Mouse (Mus musculus) 416B (cell line): ENCODE results near the gene Gsk3a.
"Not testable (repeated sequence)": the region's sequence is repeated elsewhere in the genome, so short reads cannot be mapped to it uniquely, and the experiment has no call there.

Experiments
- DNase-seq: peaks from one replicate; pipeline ENCODE4 v3.0.0; 2011; ENCODE audit warnings: low read depth

Gene Gsk3a

GRCm38 (mm10) chr7:25272445-25273258 is 35.0 kb upstream of the Gsk3a start:
- DNase-seq, result no peak

- DNase-seq, result no peak
Measured at GRCm38 (mm10) chr7:25271651-25272444, 34.2 kb upstream of the Gsk3a start.

GRCm38 (mm10) chr7:25270652-25271633 is 33.3 kb upstream of the Gsk3a start:
- no peak for DNase-seq

- DNase-seq, result peak; percentile 73
Measured at GRCm38 (mm10) chr7:25269545-25270271, 32.1 kb upstream of the Gsk3a start.

- DNase-seq, result peak; percentile 32
Measured at GRCm38 (mm10) chr7:25269029-25269428, 31.4 kb upstream of the Gsk3a start.

- no peak for DNase-seq
Measured at GRCm38 (mm10) chr7:25268588-25268987, 30.9 kb upstream of the Gsk3a start.

- peak; percentile 100 for DNase-seq
Measured at GRCm38 (mm10) chr7:25267751-25268463, 30.3 kb upstream of the Gsk3a start.

- peak; percentile 100 for DNase-seq
Measured at GRCm38 (mm10) chr7:25267301-25267750, 29.7 kb upstream of the Gsk3a start, which contains the start of gene Cic. Cic (plus strand) TSS chr7:25267704.

GRCm38 (mm10) chr7:25266180-25266962 is 28.7 kb upstream of the Gsk3a start:
- DNase-seq, result no peak

GRCm38 (mm10) chr7:25265743-25266142 is 28.1 kb upstream of the Gsk3a start:
- not testable (repeated sequence) for DNase-seq

GRCm38 (mm10) chr7:25263968-25264870 is 26.6 kb upstream of the Gsk3a start:
- DNase-seq, result no peak

GRCm38 (mm10) chr7:25261896-25262295 is 24.2 kb upstream of the Gsk3a start:
- no peak for DNase-seq

- no peak for DNase-seq
Measured at GRCm38 (mm10) chr7:25251822-25252221, 14.2 kb upstream of the Gsk3a start.

- DNase-seq, result peak; percentile 35
Measured at GRCm38 (mm10) chr7:25251071-25251791, 13.6 kb upstream of the Gsk3a start.

GRCm38 (mm10) chr7:25250141-25250972 is 12.7 kb upstream of the Gsk3a start, which contains the start of gene Erf:
Erf (minus strand) TSS chr7:25250761.
- DNase-seq, result peak; percentile 88

GRCm38 (mm10) chr7:25249314-25250140 is 11.9 kb upstream of the Gsk3a start:
- DNase-seq, result peak; percentile 77
